Mouse (Mus musculus) MEL (cell line): ENCODE results near the gene Dcaf10. TPM values are rescaled to one million over a fixed set of nuclear protein-coding genes. Genes with fewer than 3 reads are reported as not detected.
A peak's percentile ranks its signal among the peaks of the same experiment; 100 is the strongest.

Experiments used
- DNase-seq: peaks from one replicate; pipeline ENCODE4 v3.0.0; 2011; ENCODE audit warnings: low read depth, low spot score
- H3K27ac ChIP-seq: 2 replicates; pipeline ENCODE4 v1.5.1; 2012; ENCODE audit warnings: low read depth, mild to moderate bottlenecking, control low read depth, low read length, moderate library complexity; ENCODE audit not compliant: control insufficient read depth
- H3K27me3 ChIP-seq, 2 experiments: fragments of 150-350 bp in 1 of 2; sonication (generic) in 1 of 2; 2 replicates each; pipeline ENCODE4 v1.6.1; 2012; ENCODE audit warnings: low read length in 2 of 2, mild to moderate bottlenecking in 2 of 2, improper control_type of control experiment in 1 of 2, moderate library complexity in 1 of 2; ENCODE audit not compliant: insufficient read depth in 2 of 2, control insufficient read depth in 1 of 2
- H3K36me3 ChIP-seq, 2 experiments: 2 replicates each; pipeline ENCODE4 v1.6.1; 2012 to 2014; ENCODE audit warnings: low read length in 2 of 2, improper control_type of control experiment in 1 of 2, inconsistent platforms in 1 of 2, mild to moderate bottlenecking in 1 of 2; ENCODE audit not compliant: insufficient read depth in 2 of 2, control insufficient read depth in 1 of 2
- H3K4me1 ChIP-seq, 2 experiments: fragments of 150-350 bp in 1 of 2; sonication (generic) in 1 of 2; 2 replicates each; pipeline ENCODE4 v1.6.1; 2012; ENCODE audit warnings: low read length in 2 of 2, improper control_type of control experiment in 1 of 2, mild to moderate bottlenecking in 1 of 2; ENCODE audit not compliant: insufficient read depth in 2 of 2, control insufficient read depth in 1 of 2
- H3K4me3 ChIP-seq, 2 experiments: fragments of 150-350 bp in 1 of 2; sonication (generic) in 1 of 2; 2 replicates each; pipeline ENCODE4 v1.5.1; 2012; ENCODE audit warnings: low read depth in 2 of 2, low read length in 2 of 2, mild to moderate bottlenecking in 2 of 2, moderate library complexity in 2 of 2, control low read depth in 1 of 2, improper control_type of control experiment in 1 of 2; ENCODE audit not compliant: control insufficient read depth in 1 of 2, insufficient read depth in 1 of 2
- H3K79me2 ChIP-seq: 2 replicates; pipeline ENCODE4 v1.6.1; 2012; ENCODE audit warnings: mild to moderate bottlenecking, low read length, moderate library complexity; ENCODE audit not compliant: control insufficient read depth, poor library complexity, insufficient read depth
- H3K9ac ChIP-seq: 2 replicates; pipeline ENCODE4 v1.6.1; 2012; ENCODE audit warnings: low read depth, mild to moderate bottlenecking, control low read depth, low read length, moderate library complexity; ENCODE audit not compliant: control insufficient read depth, poor library complexity, severe bottlenecking
- H3K9me3 ChIP-seq: fragments of 150-350 bp; sonication (generic); replicated peaks from 2 replicates; pipeline ENCODE4 v1.6.1; 2012; ENCODE audit warnings: mild to moderate bottlenecking, low read length, improper control_type of control experiment, moderate library complexity; ENCODE audit not compliant: insufficient read depth
- CHD1 ChIP-seq: IDR thresholded peaks from 2 replicates; pipeline ENCODE4 v1.6.1; 2012; ENCODE audit warnings: low read depth, mild to moderate bottlenecking, inconsistent platforms, low read length, improper control_type of control experiment
- E2F4 ChIP-seq: IDR thresholded peaks from 2 replicates; pipeline ENCODE4 v1.6.1; 2011; ENCODE audit warnings: low read depth, low read length, improper control_type of control experiment, borderline replicate concordance
- ELF1 ChIP-seq: IDR thresholded peaks from 2 replicates; pipeline ENCODE4 v1.6.1; 2014; ENCODE audit warnings: low read depth, mild to moderate bottlenecking, inconsistent platforms, low read length, improper control_type of control experiment, moderate library complexity
- EP300 ChIP-seq, 2 experiments: IDR thresholded peaks; 2 replicates each; pipeline ENCODE4 v1.6.1; 2011; ENCODE audit warnings: improper control_type of control experiment in 2 of 2, low read length in 2 of 2, low read depth in 1 of 2, mild to moderate bottlenecking in 1 of 2
- ETS1 ChIP-seq: IDR thresholded peaks from 2 replicates; pipeline ENCODE4 v1.6.1; 2012; ENCODE audit warnings: low read depth, mild to moderate bottlenecking, inconsistent platforms, low read length, improper control_type of control experiment, moderate library complexity
- GATA1 ChIP-seq: IDR thresholded peaks from 2 replicates; pipeline ENCODE4 v1.6.1; 2011; ENCODE audit warnings: low read depth, low read length, improper control_type of control experiment
- HCFC1 ChIP-seq: IDR thresholded peaks from 2 replicates; pipeline ENCODE4 v1.6.1; 2012; ENCODE audit warnings: low read depth, mild to moderate bottlenecking, inconsistent platforms, low read length, improper control_type of control experiment, moderate library complexity
- JUND ChIP-seq: IDR thresholded peaks from 2 replicates; pipeline ENCODE4 v1.6.1; 2011; ENCODE audit warnings: low read depth, mild to moderate bottlenecking, improper control_type of control experiment, low read length
- KAT2A ChIP-seq: conservative IDR thresholded peaks from 2 replicates; pipeline ENCODE4 v1.6.1; 2012; ENCODE audit warnings: low read depth, low read length, improper control_type of control experiment, inconsistent platforms
- MAZ ChIP-seq: IDR thresholded peaks from 2 replicates; pipeline ENCODE4 v1.6.1; 2012; ENCODE audit warnings: low read depth, mild to moderate bottlenecking, inconsistent platforms, low read length, improper control_type of control experiment
- MEF2A ChIP-seq: IDR thresholded peaks from 2 replicates; pipeline ENCODE4 v1.6.1; 2014; ENCODE audit warnings: low read depth, mild to moderate bottlenecking, inconsistent platforms, low read length, improper control_type of control experiment; ENCODE audit not compliant: poor library complexity, insufficient replicate concordance, severe bottlenecking; ENCODE audit errors: extremely low read depth
- MXI1 ChIP-seq: IDR thresholded peaks from 2 replicates; pipeline ENCODE4 v1.6.1; 2011; ENCODE audit warnings: mild to moderate bottlenecking, low read depth, low read length, improper control_type of control experiment
- MYC ChIP-seq: IDR thresholded peaks from 2 replicates; pipeline ENCODE4 v1.6.1; 2011; ENCODE audit warnings: low read depth, mild to moderate bottlenecking, low read length, improper control_type of control experiment, moderate library complexity
- NELFE ChIP-seq: IDR thresholded peaks from 2 replicates; pipeline ENCODE4 v1.6.1; 2011; ENCODE audit warnings: low read depth, low read length, improper control_type of control experiment
- POLR2A ChIP-seq, 2 experiments: IDR thresholded peaks; 2 replicates each; pipeline ENCODE4 v1.6.1; 2011 to 2012; ENCODE audit warnings: low read length in 2 of 2, mild to moderate bottlenecking in 2 of 2, control low read depth in 1 of 2, improper control_type of control experiment in 1 of 2, low read depth in 1 of 2, moderate library complexity in 1 of 2; ENCODE audit not compliant: control insufficient read depth in 1 of 2, insufficient read depth in 1 of 2, poor library complexity in 1 of 2
- POLR2AphosphoS2 ChIP-seq: IDR thresholded peaks from 2 replicates; pipeline ENCODE4 v1.6.1; 2011; ENCODE audit warnings: low read length, improper control_type of control experiment
- POLR2AphosphoS5 ChIP-seq: IDR thresholded peaks from 2 replicates; pipeline ENCODE4 v1.6.1; 2012; ENCODE audit warnings: low read depth, borderline replicate concordance, mild to moderate bottlenecking, inconsistent platforms, low read length, moderate library complexity, mixed read lengths
- RAD21 ChIP-seq: IDR thresholded peaks from 2 replicates; pipeline ENCODE4 v1.6.1; 2011; ENCODE audit warnings: mild to moderate bottlenecking, low read depth, low read length, improper control_type of control experiment
- RCOR1 ChIP-seq: IDR thresholded peaks from 2 replicates; pipeline ENCODE4 v1.6.1; 2012; ENCODE audit warnings: low read depth, mild to moderate bottlenecking, inconsistent platforms, low read length, improper control_type of control experiment
- TBP ChIP-seq: IDR thresholded peaks from 2 replicates; pipeline ENCODE4 v1.8.0; 2011; ENCODE audit warnings: low read depth, low read length, improper control_type of control experiment
- TCF12 ChIP-seq: IDR thresholded peaks from 2 replicates; pipeline ENCODE4 v1.6.1; 2014; ENCODE audit warnings: low read depth, mild to moderate bottlenecking, inconsistent platforms, low read length, improper control_type of control experiment, moderate library complexity
- USF1 ChIP-seq: IDR thresholded peaks from 2 replicates; pipeline ENCODE4 v1.6.1; 2014; ENCODE audit warnings: low read depth, mild to moderate bottlenecking, inconsistent platforms, low read length, improper control_type of control experiment, moderate library complexity
- USF2 ChIP-seq, 2 experiments: IDR thresholded peaks; 2 replicates each; pipeline ENCODE4 v1.6.1; 2011 to 2012; ENCODE audit warnings: improper control_type of control experiment in 2 of 2, low read length in 2 of 2, borderline replicate concordance in 1 of 2, inconsistent platforms in 1 of 2, low read depth in 1 of 2, mild to moderate bottlenecking in 1 of 2; ENCODE audit not compliant: insufficient read depth in 1 of 2
- ZC3H11A ChIP-seq: IDR thresholded peaks from 2 replicates; pipeline ENCODE4 v1.6.1; 2012; ENCODE audit warnings: low read depth, mild to moderate bottlenecking, inconsistent platforms, low read length, improper control_type of control experiment
- ZKSCAN1 ChIP-seq: IDR thresholded peaks from 2 replicates; pipeline ENCODE4 v1.6.1; 2012; ENCODE audit warnings: low read depth, mild to moderate bottlenecking, inconsistent platforms, low read length, improper control_type of control experiment, moderate library complexity
- ZNF384 ChIP-seq: IDR thresholded peaks from 2 replicates; pipeline ENCODE4 v1.6.1; 2012; ENCODE audit warnings: low read depth, mild to moderate bottlenecking, inconsistent platforms, low read length, improper control_type of control experiment
- polyA plus RNA-seq, 2 experiments: library from polyadenylated mRNA; stranded (reverse) in 1 of 2; unstranded in 1 of 2; fragments of >175 nt in 1 of 2; fragments of >200 nt in 1 of 2; gene quantifications; 2 replicates each; pipeline versions ENCODE4 v1.2.1 to v1.2.4; 2012; ENCODE audit warnings: low replicate concordance in 2 of 2, low read depth in 1 of 2; ENCODE audit not compliant: insufficient read length in 2 of 2, insufficient read depth in 1 of 2, missing spikeins in 1 of 2
- total RNA-seq: library from RNA; depleted of rRNA; stranded (reverse); fragments of 300-350 nt; gene quantifications from 2 replicates; pipeline ENCODE4 v1.2.3, GENCODE M21; 2012

Dcaf10 gene
- total and polyA plus RNA-seq, 3 experiments, result 7.6 to 10.7 TPM; not detected in 1

DNA sequence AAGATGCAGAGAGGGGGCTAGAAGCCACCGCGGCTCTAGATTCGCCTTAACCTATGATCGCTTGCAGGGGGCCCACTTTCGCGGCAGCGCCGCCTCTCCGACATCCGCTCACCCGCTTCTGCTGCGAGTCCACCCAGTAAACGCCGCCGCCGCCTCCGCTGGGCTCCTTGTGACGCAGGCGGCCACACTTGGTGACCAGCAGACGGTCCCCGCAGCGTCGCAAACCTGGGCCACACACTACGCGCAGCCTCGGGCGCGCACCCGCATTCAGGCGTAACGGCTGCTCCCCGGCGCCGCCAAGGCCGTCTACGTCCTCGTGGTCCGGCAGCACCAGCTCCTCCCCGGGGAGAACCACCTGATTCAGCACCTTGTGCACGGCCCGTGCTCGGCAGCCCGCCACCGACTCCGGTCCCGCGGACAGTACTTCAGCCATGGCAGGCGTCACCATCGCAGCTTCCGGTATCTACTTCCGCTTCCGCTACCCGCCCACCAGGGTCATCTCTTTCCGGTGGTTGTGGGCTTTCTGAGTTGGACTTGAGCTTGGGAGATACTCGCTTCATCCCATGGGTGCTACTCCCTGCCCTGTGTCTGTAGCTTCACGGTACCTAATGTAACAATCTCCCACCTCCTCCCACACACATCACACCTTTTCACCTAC lies 21.6 kb upstream of the Dcaf10 start (continued):
- TF ChIP-seq CHD1 (no peak), ZNF384 (no peak), MXI1 (peak; percentile 77), ZKSCAN1 (no peak), RCOR1 (no peak), RAD21 (no peak), JUND (no peak), ETS1 (no peak; the same call in 1 of the 2 replicates), MAZ (no peak), KAT2A (no peak)
- TF ChIP-seq, all 39 proteins: peak for 14

DNA sequence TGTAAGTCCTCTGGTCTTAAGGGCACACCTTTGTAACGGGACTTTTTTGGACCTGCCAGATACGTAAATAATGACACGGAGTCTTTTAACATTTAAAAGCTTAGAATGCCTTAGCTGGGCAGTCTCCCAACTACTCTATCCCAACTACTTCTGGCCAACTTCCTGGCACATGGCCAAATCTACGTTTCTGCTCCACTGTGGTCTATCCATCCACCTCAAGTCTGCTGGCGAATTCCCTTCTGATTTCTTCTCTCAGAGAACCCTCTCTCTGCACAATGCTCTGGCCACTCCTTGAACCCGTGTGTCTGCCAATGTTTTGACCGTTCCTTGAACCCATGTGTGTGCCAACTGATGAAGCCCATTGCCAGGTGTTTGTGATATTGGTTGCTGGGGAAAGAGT lies 10.8 kb upstream of the Dcaf10 start:
- no peaks in the 10 kb centered on the region for H3K79me2 ChIP-seq
- no peak overlapping the region for H3K27ac ChIP-seq
- H3K9me3 ChIP-seq, result no peaks in the 10 kb centered on the region
- H3K36me3 ChIP-seq, result peaks cover 0 to 7% of the 10 kb centered on the region in 2 experiments; a peak in 2 of 4 replicates
- peaks cover 0 to 5% of the 10 kb centered on the region in 2 experiments; a peak in 3 of 4 replicates for H3K27me3 ChIP-seq
- no peak overlapping the region for H3K4me3 ChIP-seq
- H3K9ac ChIP-seq, result no peak overlapping the region
- DNase-seq, result no peak
- H3K4me1 ChIP-seq, result 0 out of 4 replicates have a peak, but pooled peaks cover 0 to 8% of the 10 kb centered on the region in 2 experiments
- TF ChIP-seq TBP (no peak), ZC3H11A (no peak), RCOR1 (no peak), GATA1 (no peak), POLR2A (IDR thresholded peaks at IDR 0.05; ENCODE audit: control insufficient read depth in 1 of 2, insufficient read depth in 1 of 2, low read depth in 1 of 2, low read length in 2 of 2, poor library complexity in 1 of 2) (no peak), ZKSCAN1 (no peak), MXI1 (no peak), ETS1 (no peak), USF2 (IDR thresholded peaks at IDR 0.05; ENCODE audit: borderline replicate concordance in 1 of 2, insufficient read depth in 1 of 2, low read depth in 1 of 2, low read length in 2 of 2) (no peak)

DNA sequence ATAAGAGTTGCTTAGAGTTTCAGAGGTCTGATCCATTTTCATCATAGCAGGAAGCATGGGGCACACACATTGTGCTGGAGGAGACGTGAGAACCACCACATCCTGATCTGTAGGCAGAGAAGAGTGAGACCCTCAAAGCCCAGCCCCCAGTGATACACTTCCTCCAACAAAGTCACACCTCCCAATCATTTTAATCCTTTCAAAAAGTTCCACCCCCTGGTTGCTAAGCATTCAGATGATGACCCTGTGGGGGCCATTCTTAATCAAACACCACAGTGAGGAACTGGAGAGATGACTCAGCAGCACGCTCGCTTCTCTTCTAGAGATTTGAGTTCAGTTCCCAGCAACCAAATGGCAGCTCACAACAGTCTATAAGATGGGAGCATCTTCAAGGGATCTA lies 9.4 kb upstream of the Dcaf10 start:
- no peaks in the 10 kb centered on the region for H3K79me2 ChIP-seq
- no peak overlapping the region for H3K4me3 ChIP-seq
- no peak for TF ChIP-seq MEF2A
- TF ChIP-seq ZC3H11A, result no peak
- no peak for TF ChIP-seq ZKSCAN1
- no peak for TF ChIP-seq TCF12
- no peak for TF ChIP-seq E2F4
- no peak for TF ChIP-seq NELFE
- TF ChIP-seq POLR2AphosphoS2, result no peak
- no peak for TF ChIP-seq MYC
- TF ChIP-seq EP300 (IDR thresholded peaks at IDR 0.05; ENCODE audit: low read depth in 1 of 2, low read length in 2 of 2), result no peak
- TF ChIP-seq HCFC1, result no peak
- TF ChIP-seq POLR2AphosphoS5, result no peak
- TF ChIP-seq ELF1, result no peak
- TF ChIP-seq KAT2A, result no peak
- no peak for TF ChIP-seq ZNF384
- TF ChIP-seq RAD21, result no peak
- no peak for TF ChIP-seq RCOR1
- no peak for TF ChIP-seq GATA1
- TF ChIP-seq USF1, result no peak
- TF ChIP-seq JUND, result no peak
- TF ChIP-seq, all 39 proteins: peak for 0
- peak; percentile 78 for DNase-seq
- Histone ChIP-seq H3K9ac (no peak overlapping the region), H3K27me3 (peaks cover 0 to 5% of the 10 kb centered on the region in 2 experiments; a peak in 3 of 4 replicates), H3K27ac (no peak overlapping the region), H3K9me3 (no peaks in the 10 kb centered on the region), H3K36me3 (peaks cover 0 to 7% of the 10 kb centered on the region in 2 experiments; a peak in 2 of 4 replicates), H3K4me1 (0 out of 4 replicates have a peak, but pooled peaks cover 0 to 8% of the 10 kb centered on the region in 2 experiments)
